Mouse (Mus musculus): ENCODE results near the gene A930002H24Rik.
"Not testable (repeated sequence)": the region's sequence is repeated elsewhere in the genome, so short reads cannot be mapped to it uniquely, and the experiment has no call there.

The A930002H24Rik gene

DNA sequence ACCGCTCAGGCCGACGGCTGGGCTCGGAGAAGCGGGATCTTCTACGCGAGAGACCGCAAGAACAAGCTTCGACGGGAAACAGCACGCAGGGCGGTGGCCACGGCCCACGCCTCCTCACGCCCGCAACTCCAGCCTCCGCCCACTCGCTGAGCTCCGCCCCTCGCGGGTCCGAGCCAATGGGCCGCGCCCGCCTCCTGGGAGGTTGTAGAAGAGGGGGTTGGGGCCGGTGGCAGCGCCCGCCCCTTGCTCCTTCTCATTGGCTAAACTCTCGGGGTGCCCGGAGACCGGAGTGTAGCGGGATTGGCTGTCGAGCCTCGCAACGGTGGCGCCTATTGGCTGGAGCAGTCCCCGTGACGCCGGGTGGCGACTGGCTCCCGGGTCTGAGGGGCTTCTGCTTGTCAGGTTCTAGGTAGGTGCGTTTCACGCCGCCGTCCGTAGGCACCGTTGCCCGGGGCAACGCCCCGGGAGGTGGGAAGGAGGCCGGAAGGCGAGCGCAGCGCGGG lies at the start of gene A930002H24Rik:
A930002H24Rik (minus strand) TSS at position 145 of the 503 bp plus-strand sequence.
- peak; percentile 97 to 99 for DNase-seq (ENCODE audit: low spot score in 2 of 2)

GRCm38 (mm10) chr17:63909297-63909696 lies 45.7 kb upstream of the A930002H24Rik start:
- DNase-seq (ENCODE audit: low spot score in 2 of 2), result no peak

DNA sequence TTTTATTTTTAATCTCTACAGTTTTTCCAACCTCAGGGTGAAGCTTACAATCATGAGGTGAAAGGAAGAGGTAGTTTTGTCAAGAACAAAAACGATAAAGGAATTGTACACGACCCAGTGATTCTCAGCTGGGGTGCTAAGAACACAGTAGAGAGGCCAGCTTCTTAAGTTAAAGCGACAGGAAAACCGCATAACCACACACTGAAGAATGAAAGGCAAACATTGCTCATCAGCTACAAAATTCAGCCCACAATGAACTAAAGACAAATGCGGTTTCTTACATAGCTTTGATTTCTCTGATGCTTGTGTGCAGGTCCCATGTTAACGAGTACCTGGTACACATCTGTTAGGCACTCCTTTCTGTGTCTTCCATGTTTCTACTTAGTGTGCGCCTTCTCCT lies 33.5 kb upstream of the A930002H24Rik start:
- no peak for DNase-seq (ENCODE audit: low spot score in 2 of 2)

GRCm38 (mm10) chr17:63895829-63896228 lies 32.2 kb upstream of the A930002H24Rik start:
- no peak for DNase-seq (ENCODE audit: low spot score in 2 of 2)

DNA sequence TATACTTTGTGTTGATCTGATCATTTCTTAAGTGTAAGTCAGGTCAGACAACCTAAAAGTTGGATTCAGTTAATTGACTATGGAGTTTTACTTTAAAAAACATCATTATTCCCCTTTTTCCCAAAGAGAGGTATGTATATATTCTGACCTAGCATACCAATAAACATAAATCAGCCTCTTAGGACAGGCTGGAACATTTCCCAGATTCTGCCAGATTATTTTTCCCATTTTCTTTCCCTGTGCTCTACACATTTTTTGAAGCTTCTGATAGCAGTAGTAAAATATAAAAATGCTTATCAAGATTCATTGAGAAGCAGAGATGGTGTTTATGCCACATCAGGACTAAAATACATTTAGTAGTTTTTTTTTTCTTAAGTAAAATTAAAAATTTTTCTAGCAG lies 27.0 kb upstream of the A930002H24Rik start:
- DNase-seq (ENCODE audit: low spot score in 2 of 2), result no peak

DNA sequence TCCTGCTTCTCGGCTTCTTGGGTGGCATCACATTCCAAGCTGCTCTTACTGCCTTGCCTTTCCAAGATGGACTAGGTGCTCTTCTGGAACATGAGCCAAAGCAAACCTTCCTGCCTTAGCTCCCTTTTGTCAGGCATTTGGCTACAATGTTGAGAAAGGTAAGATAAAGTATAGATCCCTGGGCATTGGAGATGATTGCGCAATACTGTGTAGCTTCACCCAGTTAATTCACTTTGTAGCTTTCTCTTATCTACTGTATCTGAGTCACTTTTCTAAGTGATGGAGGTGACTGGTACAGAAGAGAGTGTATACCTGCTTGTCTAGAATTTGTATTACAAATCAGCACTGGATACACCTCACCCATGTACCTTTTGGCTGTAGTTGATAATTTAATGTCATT lies 23.4 kb upstream of the A930002H24Rik start:
- DNase-seq (ENCODE audit: low spot score in 2 of 2), result no peak

- no peak for DNase-seq (ENCODE audit: low spot score in 2 of 2)
These were observed 16.4 kb upstream of the A930002H24Rik start for GRCm38 (mm10) chr17:63880009-63880408.

- peak in 1 of 2 experiments; percentile 36 for DNase-seq (ENCODE audit: low spot score in 2 of 2)
These were observed 15.3 kb upstream of the A930002H24Rik start for GRCm38 (mm10) chr17:63878889-63879288.

DNA sequence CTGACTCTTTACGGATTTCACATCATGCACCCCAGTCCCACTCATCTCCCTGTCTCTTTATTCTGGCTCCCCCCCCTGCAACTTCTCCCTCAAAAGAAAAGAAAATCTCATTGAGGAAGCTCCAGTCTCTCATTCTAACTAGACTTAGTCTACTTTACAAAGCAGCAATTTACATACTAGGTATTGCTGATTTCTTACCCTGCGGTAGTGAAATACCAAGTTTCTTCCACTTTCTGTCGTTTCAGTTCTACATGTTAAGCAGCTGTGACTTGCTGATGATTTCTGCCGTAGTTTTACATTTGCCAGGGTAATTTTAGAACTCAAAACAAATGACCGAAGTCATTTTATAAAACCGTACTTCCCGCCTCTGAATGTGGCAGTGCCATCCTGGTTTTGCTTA lies 8.2 kb upstream of the A930002H24Rik start:
- DNase-seq (ENCODE audit: low spot score in 2 of 2), result no peak

GRCm38 (mm10) chr17:63864171-63864571 lies 580 bp upstream of the A930002H24Rik start:
- DNase-seq (ENCODE audit: low spot score in 2 of 2), result peak in 1 of 2 experiments; percentile 16

- peak; percentile 10 to 34 for DNase-seq (ENCODE audit: low spot score in 2 of 2)
These were observed 470 bp downstream of the A930002H24Rik start, which contains the start of gene Fer for GRCm38 (mm10) chr17:63863012-63863630. Gene Fer, plus strand, starts transcription at chr17:63863062.

GRCm38 (mm10) chr17:63862399-63862798 lies 1.2 kb downstream of the A930002H24Rik start:
- DNase-seq (ENCODE audit: low spot score in 2 of 2), result no peak

DNA sequence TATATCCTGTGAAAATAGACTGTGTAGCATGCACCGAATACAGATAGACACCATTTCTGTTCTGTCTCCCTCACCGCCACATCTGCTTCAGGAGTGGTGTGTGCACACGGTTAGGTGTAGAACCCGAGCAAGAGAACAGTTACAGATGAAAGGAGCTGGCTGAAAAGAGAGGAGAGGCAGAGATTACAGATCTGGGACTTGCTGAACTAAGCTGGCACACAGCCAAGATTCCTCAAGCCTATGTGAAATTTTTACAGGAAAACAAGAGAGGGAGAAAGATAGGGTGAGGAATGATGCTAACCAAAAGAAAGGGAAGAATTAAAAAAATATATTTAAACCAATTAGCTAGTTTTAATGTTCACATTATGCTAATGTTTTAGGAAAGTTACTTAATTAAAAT lies 2.6 kb downstream of the A930002H24Rik start:
- DNase-seq (ENCODE audit: low spot score in 2 of 2), result no peak

GRCm38 (mm10) chr17:63857023-63857544 lies 6.5 kb downstream of the A930002H24Rik start:
- no peak for DNase-seq (ENCODE audit: low spot score in 2 of 2)

DNA sequence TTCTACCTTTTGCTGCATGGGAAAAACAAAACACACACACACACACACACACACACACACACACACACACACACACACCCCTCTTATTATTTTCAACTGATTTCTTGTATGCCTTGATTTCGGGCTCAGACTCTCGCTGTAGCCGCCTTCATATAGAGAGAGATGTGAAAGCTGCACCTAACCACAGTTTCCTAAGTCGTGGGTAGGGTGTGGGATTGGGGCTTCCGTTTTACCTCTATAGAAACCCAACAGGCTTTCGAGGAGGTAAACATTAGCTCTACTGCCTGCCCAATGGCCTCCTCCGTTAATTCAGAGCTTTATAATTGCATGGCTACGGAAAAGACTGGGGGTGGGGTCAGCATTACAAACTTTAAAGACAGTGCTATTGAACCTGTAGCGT lies 13.6 kb downstream of the A930002H24Rik start:
- DNase-seq (ENCODE audit: low spot score in 2 of 2), result peak in 1 of 2 experiments; percentile 5

DNA sequence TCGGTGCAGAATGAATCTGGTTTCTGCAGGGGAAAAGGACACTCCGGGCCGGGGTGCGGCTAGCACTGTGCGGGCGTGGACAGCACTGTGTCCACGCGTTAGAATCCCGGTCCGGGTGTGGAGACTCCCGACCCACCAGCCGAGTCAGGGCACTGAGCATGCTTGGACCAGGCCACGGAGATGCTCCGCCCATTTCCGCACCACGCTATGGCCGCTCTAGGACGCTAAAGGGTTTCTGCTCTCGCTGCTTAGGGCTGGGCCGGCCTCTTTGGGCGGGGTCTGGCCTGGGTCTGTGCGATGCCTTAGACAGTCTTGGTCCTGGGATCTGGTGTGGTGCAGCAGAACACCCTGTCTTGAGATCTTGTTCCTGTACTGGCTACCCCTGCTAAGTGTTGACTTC lies 14.0 kb downstream of the A930002H24Rik start:
- DNase-seq (ENCODE audit: low spot score in 2 of 2), result peak; percentile 53 to 85

DNA sequence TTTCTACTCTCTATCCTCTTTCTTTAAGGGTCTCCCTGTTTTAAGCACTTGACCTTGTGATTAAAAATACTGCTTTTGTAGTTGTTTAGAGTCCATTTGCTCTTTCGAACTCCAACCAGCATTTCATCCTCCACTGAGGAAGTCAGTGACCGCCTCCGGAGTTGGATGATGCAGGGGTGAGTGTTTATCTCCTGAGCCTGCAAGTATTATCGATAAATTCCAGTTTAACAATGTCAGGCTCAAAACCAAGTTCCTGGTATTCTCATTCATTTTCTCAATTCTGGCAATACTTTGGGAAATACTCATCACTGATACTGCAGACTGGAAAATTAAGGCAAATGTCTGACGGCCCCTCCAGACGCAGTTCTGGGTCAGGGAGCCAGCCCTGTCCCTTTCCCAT lies 14.4 kb downstream of the A930002H24Rik start:
- no peak for DNase-seq (ENCODE audit: low spot score in 2 of 2)

DNA sequence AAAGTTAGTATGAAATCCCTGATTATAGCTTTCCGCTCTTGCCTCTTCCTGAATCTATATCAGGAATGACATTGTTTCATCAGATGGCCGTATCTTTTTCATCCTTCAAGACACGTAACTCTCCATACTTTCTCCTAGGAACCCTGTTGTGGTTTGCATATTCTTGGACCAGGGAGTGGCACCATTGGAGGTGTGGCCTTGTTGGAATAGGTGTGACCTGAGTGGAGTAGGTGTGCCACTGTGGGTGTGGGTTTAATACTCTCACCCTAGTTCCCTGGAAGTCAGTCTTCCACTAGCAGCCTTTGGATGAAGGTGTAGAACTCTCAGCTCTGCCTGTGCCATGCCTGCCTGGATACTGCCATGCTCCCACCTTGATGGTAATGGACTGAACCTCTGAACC lies 17.8 kb downstream of the A930002H24Rik start:
- DNase-seq (ENCODE audit: low spot score in 2 of 2), result not testable (repeated sequence)

- DNase-seq (ENCODE audit: low spot score in 2 of 2), result no peak
These were observed 18.7 kb downstream of the A930002H24Rik start for GRCm38 (mm10) chr17:63844936-63845335.

GRCm38 (mm10) chr17:63842226-63842625 lies 21.4 kb downstream of the A930002H24Rik start:
- DNase-seq (ENCODE audit: low spot score in 2 of 2), result no peak

DNA sequence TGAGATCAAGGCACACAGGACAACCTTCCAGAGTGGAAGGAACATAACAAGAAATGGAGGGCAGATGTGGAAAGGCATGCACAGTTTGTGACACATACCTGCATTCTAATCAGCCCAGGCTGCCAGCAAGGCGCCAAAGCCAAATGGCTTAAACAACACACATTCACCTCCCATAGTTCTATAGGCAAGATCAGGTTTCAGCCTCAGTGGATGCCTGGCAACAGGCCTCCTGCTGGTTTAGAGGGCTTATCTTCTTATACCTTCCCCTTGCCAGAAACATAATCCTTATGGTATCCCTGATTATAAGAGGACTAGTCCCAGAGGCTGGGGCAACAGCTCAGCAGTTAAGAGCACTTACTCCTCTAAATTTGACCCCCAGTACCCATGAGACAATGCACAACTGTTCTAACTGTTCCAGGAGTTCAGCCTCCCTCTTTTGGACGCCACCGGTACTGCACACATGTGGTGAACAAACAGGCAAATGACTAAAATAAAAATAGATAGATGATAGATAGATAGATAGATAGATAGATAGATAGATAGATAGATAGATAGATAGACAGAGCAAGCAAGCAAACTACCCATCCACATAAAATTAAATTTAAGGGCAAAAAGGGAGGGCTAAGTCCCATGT lies 23.8 kb downstream of the A930002H24Rik start:
- DNase-seq (ENCODE audit: low spot score in 2 of 2), result no peak

GRCm38 (mm10) chr17:63838144-63838543 lies 25.4 kb downstream of the A930002H24Rik start:
- DNase-seq (ENCODE audit: low spot score in 2 of 2), result no peak

DNA sequence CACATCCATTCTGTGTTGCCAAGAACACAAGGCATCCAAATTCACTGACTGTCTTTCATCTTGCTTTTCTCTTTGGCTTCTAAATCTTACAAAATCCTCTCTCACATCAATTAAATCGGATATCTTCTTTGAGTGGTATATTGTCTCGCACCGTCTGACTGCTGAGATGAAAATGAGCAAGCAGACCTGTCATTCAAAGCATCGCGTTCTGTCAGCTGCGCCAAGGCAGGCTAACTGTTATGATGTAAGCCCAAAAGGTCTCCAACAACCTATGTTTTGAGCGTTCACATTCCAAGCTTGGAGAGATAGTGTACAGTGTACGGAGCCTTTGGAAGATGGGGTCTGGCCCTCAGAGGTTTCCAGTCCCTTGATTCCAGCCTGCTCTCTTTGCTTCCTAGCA lies 26.9 kb downstream of the A930002H24Rik start:
- DNase-seq (ENCODE audit: low spot score in 2 of 2), result no peak

All from left cerebral cortex, adult 9 months (tissue).